Comparison of ENCODE assay signal across 9 mouse cellular contexts in the genomic region with DNA sequence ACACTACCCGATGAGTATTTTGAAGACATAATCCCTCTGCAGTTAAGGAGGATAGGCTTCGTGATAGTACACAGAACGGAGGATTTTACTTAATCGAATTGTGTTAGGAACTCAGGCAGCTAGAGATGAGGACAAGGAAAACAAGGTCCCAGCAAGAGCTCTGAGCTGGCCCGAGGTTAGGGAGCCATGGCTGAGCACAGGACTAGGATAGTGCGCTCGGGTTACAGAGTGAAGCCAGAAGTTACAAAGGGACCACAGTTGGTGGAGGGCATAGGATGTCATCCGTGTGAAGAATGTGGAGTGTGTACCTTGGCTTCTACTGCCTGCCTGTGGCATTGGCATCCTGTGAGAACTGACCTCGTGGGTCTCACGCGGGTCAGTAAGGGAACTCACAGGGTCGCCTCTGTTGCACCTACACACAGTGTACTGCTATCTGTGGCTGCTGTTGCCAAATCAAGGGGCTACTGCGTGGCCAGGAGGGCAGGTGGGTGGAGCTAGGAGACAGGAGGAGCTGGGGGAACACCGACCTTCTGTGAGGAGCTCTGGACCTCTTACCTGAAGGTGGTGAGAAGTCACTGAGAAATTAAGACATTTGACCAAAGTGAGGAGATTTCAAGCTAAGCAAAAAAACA. TPM values are rescaled to one million over a fixed set of nuclear protein-coding genes. Genes with fewer than 3 reads are reported as not detected.
A peak's percentile ranks its signal among the peaks of the same experiment; 100 is the strongest.
DNase-seq lines count a peak whose midpoint lies in the region; ATAC-seq and TF ChIP-seq lines count a peak whose summit lies in the region.
"Had no signal": no experiment of that assay in that cellular context is flagged by ENCODE, and none has a peak within 500 bp of the region (broad histone marks: within the 10 kb centered on the region; RNA-seq: fewer than 3 reads in every experiment).

No protein-coding gene starts in this region.

- H3K27me3 ChIP-seq in heart, adult 2 months (ENCODE audit: control insufficient read depth, insufficient read depth, low read length): no peaks in the 10 kb centered on the region
- 0 out of 2 replicates have a peak, but pooled peaks cover 3% of the 10 kb centered on the region for H3K27me3 ChIP-seq in hindbrain, embryonic 12.5 days
- H3K27me3 ChIP-seq in midbrain, embryonic 10.5 days (ENCODE audit: low read depth, poor library complexity, severe bottlenecking): peaks cover 21% of the 10 kb centered on the region

- no peak for TF ChIP-seq CTCF in heart, adult 2 months (IDR thresholded peaks at IDR 0.05)

- no peaks in the 10 kb centered on the region for H3K79me2 ChIP-seq in heart, adult 2 months (replicated peaks; ENCODE audit: control insufficient read depth, insufficient read depth, low read length)

- TF ChIP-seq EP300 in heart, adult 2 months (IDR thresholded peaks at IDR 0.05; ENCODE audit: insufficient read depth, low read depth, low read length): no peak

- no peak for DNase-seq in heart, adult 2 months
- DNase-seq in heart, postnatal 10 days: no peak
- no peak for DNase-seq in midbrain, embryonic 10.5 days (ENCODE audit: low spot score)
- no peak for DNase-seq in layer of hippocampus, adult 9-11 months
- DNase-seq in ovary, postnatal 10 days (ENCODE audit: low spot score): no peak
- DNase-seq in kidney, postnatal 25 days: no peak

- no peak for TF ChIP-seq POLR2A in heart, adult 2 months (IDR thresholded peaks at IDR 0.05; ENCODE audit: insufficient read depth, low read depth, low read length)

- H3K9ac ChIP-seq in heart, adult 2 months (ENCODE audit: low read depth, low read length): peak overlapping the region; percentile 18
- H3K9ac ChIP-seq in hindbrain, embryonic 12.5 days: peak overlapping the region; percentile 54; the same call in 1 of the 2 replicates

- peaks cover 4% of the 10 kb centered on the region; the same call in 1 of the 2 replicates for H3K4me1 ChIP-seq in heart, adult 2 months (ENCODE audit: control insufficient read depth, insufficient read depth, low read length)
- peaks cover 6% of the 10 kb centered on the region for H3K4me1 ChIP-seq in hindbrain, embryonic 12.5 days
- peaks cover 12% of the 10 kb centered on the region for H3K4me1 ChIP-seq in midbrain, embryonic 10.5 days

- intact Hi-C loops in heart, adult 2 months (cut with DNase I): no loop called here
- intact Hi-C loops in heart, postnatal 10 days (cut with DNase I): no loop called here

- peak overlapping the region; percentile 54 for H3K27ac ChIP-seq in heart, adult 2 months
- peak overlapping the region; percentile 74 for H3K27ac ChIP-seq in hindbrain, embryonic 12.5 days
- peak overlapping the region; percentile 88 for H3K27ac ChIP-seq in midbrain, embryonic 10.5 days (replicated peaks)

- 0 out of 2 replicates have a peak, but pooled peaks have one; percentile 8 for ATAC-seq in common myeloid progenitor, adult 5-6 weeks (replicated peaks; ENCODE audit: low read depth, poor library complexity, severe bottlenecking)
- ATAC-seq in hindbrain, embryonic 12.5 days (ENCODE audit: low FRiP score): peak; percentile 32

- peak overlapping the region; percentile 36; the same call in 1 of the 2 replicates for H3K4me3 ChIP-seq in heart, adult 2 months
- peak overlapping the region; percentile 26 for H3K4me3 ChIP-seq in hindbrain, embryonic 12.5 days
- peak overlapping the region; percentile 49 for H3K4me3 ChIP-seq in midbrain, embryonic 10.5 days
- H3K4me3 ChIP-seq: erythroblast, embryonic 14.5 days had no signal

- H3K4me2 ChIP-seq in hindbrain, embryonic 12.5 days (replicated peaks): peak overlapping the region; percentile 55

- no peaks in the 10 kb centered on the region for H3K36me3 ChIP-seq in heart, adult 2 months (ENCODE audit: control insufficient read depth, insufficient read depth, low read length)
- no peaks in the 10 kb centered on the region for H3K36me3 ChIP-seq in hindbrain, embryonic 12.5 days
- H3K36me3 ChIP-seq in midbrain, embryonic 10.5 days: no peaks in the 10 kb centered on the region

- 45% methylated on average over 14 of the region's 14 CpGs for WGBS in heart, adult 2 months
- WGBS in hindbrain, embryonic 12.5 days: 53% methylated on average over 14 of the region's 14 CpGs
- WGBS in midbrain, embryonic 10.5 days: 59% methylated on average over 14 of the region's 14 CpGs

- H3K9me3 ChIP-seq in hindbrain, embryonic 12.5 days (replicated peaks): no peaks in the 10 kb centered on the region
- H3K9me3 ChIP-seq in midbrain, embryonic 10.5 days (replicated peaks): no peaks in the 10 kb centered on the region

RNA-seq across cellular contexts. Expression of gene Tlr5, which starts 29.0 kb away (rescaled TPM):
- total RNA-seq in heart, adult 2 months (2021): 1 to 10 TPM; 1.1 to 1.7 TPM
- 1.2 and 1.5 TPM in 2 replicates for polyA plus RNA-seq in heart, adult 2 months (2012; rRNA removed)
- 1 to 10 TPM; 1.2 to 1.7 TPM for total RNA-seq in heart, postnatal 10 days (2021)
- total RNA-seq in common myeloid progenitor, adult 5-6 weeks (2017): not detected in 2 replicates
- polyA plus RNA-seq in hindbrain, embryonic 12.5 days (2016; fragmentation: Nextera tagmentation; extraction: Ambion mirVana): 0.23 and 0.56 TPM in 2 replicates
- polyA plus RNA-seq in midbrain, embryonic 10.5 days (2016; fragmentation: Nextera tagmentation; extraction: Ambion mirVana): 0.35 and 0.52 TPM in 2 replicates
- polyA plus RNA-seq: erythroblast, embryonic 14.5 days had no signal
